Mouse (Mus musculus) liver, embryonic 15.5 days (tissue): ENCODE measurements around the gene Ccdc167. TPM values are rescaled to one million over a fixed set of nuclear protein-coding genes. Genes with fewer than 3 reads are reported as not detected.
"Not testable (repeated sequence)": the region's sequence is repeated elsewhere in the genome, so short reads cannot be mapped to it uniquely, and the experiment has no call there.

Experiments used
- ATAC-seq: fragments of 200-750 bp; cut with Nextera tagmentation; 2 replicates; pipeline ENCODE4 v1.8.0; 2017; ENCODE audit warnings: moderate number of reproducible peaks, mild to moderate bottlenecking, moderate library complexity; ENCODE audit not compliant: insufficient read depth
- H3K27ac ChIP-seq: fragments of 300-500 bp; sonication (generic); replicated peaks from 2 replicates; pipeline ENCODE4 v1.5.1; 2015; ENCODE audit warnings: mild to moderate bottlenecking, inconsistent platforms
- H3K27me3 ChIP-seq: fragments of 300-500 bp; sonication (generic); 2 replicates; pipeline ENCODE4 v1.6.1; 2015; ENCODE audit warnings: mild to moderate bottlenecking, inconsistent platforms
- H3K36me3 ChIP-seq: fragments of 300-500 bp; sonication (generic); replicated peaks from 2 replicates; pipeline ENCODE4 v1.6.1; 2015; ENCODE audit warnings: moderate library complexity, mild to moderate bottlenecking, inconsistent platforms
- H3K4me1 ChIP-seq: fragments of 300-500 bp; sonication (generic); replicated peaks from 2 replicates; pipeline ENCODE4 v1.6.1; 2015; ENCODE audit warnings: inconsistent platforms
- H3K4me2 ChIP-seq: fragments of 300-500 bp; sonication (generic); 2 replicates; pipeline ENCODE4 v1.6.1; 2015; ENCODE audit warnings: moderate library complexity, mild to moderate bottlenecking, inconsistent platforms
- H3K4me3 ChIP-seq: fragments of 300-500 bp; sonication (generic); replicated peaks from 2 replicates; pipeline ENCODE4 v1.5.1; 2015; ENCODE audit warnings: mild to moderate bottlenecking, inconsistent platforms
- H3K9ac ChIP-seq: fragments of 300-500 bp; sonication (generic); 2 replicates; pipeline ENCODE4 v1.6.1; 2015; ENCODE audit warnings: moderate library complexity, mild to moderate bottlenecking, inconsistent platforms
- H3K9me3 ChIP-seq: fragments of 300-500 bp; sonication (generic); replicated peaks from 2 replicates; pipeline ENCODE4 v1.6.1; 2016; ENCODE audit warnings: inconsistent platforms
- WGBS: fragments of 180-500 bp; shearing (Covaris S2); methylation state at CpG from one replicate; pipeline ENCODE4 v1.1.7; 2015; ENCODE audit warnings: mixed read lengths; ENCODE audit not compliant: insufficient replicate concordance; 5-methylcytosine and 5-hydroxymethylcytosine counted together
- polyA plus RNA-seq: library from polyadenylated mRNA; unstranded; fragments of >200 nt; fragmentation: Nextera tagmentation; extraction: Ambion mirVana; gene quantifications from 2 replicates; pipeline ENCODE4 v1.2.1, GENCODE M21; 2015

Ccdc167 gene
- polyA plus RNA-seq, 1 experiment from 2014 or later, result 5.3 TPM

GRCm38 (mm10) chr17:29718660-29719059 lies 1.8 kb upstream of the Ccdc167 start:
- 68% methylated on average over 8 of the region's 8 CpGs for WGBS

DNA sequence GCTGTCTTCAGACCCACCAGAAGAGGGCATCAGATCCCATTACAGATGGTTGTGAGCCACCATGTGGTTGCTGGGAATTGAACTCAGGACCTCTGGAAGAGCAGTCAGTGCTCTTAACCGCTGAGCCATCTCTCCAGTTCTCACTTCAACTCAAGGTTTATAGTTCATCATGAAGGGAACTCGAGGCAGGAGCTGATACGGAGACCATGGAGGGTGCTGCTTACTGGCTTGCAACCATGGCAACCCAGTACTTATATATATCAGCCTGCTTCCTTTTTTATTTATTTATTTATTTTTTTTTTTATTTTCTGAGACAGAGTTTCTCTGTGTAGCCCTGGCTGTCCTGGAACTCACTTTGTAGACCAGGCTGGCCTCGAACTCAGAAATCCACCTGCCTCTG lies 3.1 kb downstream of the Ccdc167 start:
- WGBS, result 81% methylated on average over 4 of the region's 4 CpGs
- H3K4me3 ChIP-seq, H3K27ac ChIP-seq, ATAC-seq, H3K4me2 ChIP-seq, H3K9me3 ChIP-seq, H3K9ac ChIP-seq, H3K27me3 ChIP-seq, H3K36me3 ChIP-seq: not testable (repeated sequence)
- peaks cover 39% of the 10 kb centered on the region for H3K4me1 ChIP-seq

More at GRCm38 (mm10) chr17:29718660-29719059, 1.8 kb upstream of the Ccdc167 start:
- no peak overlapping the region for H3K4me3 ChIP-seq
- H3K4me1 ChIP-seq, result peaks cover 18% of the 10 kb centered on the region
- no peak overlapping the region for H3K9ac ChIP-seq
- H3K36me3 ChIP-seq, result peaks cover 3% of the 10 kb centered on the region; the same call in 1 of the 2 replicates
- H3K27ac ChIP-seq, result no peak overlapping the region
- no peaks in the 10 kb centered on the region for H3K9me3 ChIP-seq
- H3K4me2 ChIP-seq, result no peak overlapping the region
- no peaks in the 10 kb centered on the region for H3K27me3 ChIP-seq
- ATAC-seq, result no peak

DNA sequence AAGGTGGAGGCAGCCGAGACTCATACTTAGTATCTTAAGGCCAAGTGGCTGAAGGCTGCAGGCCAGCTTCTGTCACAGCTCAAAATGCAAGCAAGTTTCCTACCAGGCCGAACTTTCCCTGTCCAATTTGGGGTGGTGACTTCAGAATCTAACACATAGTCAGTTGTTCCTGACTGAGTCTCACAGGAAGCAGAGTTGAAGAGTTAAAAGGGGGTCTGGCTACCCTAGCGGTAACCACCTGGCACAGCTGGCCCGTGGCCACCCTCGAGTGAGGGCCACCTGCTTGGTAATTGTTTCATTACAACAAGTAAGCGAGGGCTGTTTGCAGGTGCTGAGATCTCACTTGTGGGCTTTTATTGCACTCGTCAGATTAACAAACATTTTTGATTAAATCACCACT lies 4.3 kb downstream of the Ccdc167 start:
- H3K27ac ChIP-seq, result no peak overlapping the region
- no peaks in the 10 kb centered on the region for H3K9me3 ChIP-seq
- H3K4me3 ChIP-seq, result no peak overlapping the region
- H3K9ac ChIP-seq, result no peak overlapping the region
- H3K4me1 ChIP-seq, result peaks cover 46% of the 10 kb centered on the region
- 70% methylated on average over 7 of the region's 7 CpGs for WGBS
- H3K36me3 ChIP-seq, result peaks cover 3% of the 10 kb centered on the region; the same call in 1 of the 2 replicates
- H3K4me2 ChIP-seq, result no peak overlapping the region
- ATAC-seq, result no peak
- no peaks in the 10 kb centered on the region for H3K27me3 ChIP-seq

DNA sequence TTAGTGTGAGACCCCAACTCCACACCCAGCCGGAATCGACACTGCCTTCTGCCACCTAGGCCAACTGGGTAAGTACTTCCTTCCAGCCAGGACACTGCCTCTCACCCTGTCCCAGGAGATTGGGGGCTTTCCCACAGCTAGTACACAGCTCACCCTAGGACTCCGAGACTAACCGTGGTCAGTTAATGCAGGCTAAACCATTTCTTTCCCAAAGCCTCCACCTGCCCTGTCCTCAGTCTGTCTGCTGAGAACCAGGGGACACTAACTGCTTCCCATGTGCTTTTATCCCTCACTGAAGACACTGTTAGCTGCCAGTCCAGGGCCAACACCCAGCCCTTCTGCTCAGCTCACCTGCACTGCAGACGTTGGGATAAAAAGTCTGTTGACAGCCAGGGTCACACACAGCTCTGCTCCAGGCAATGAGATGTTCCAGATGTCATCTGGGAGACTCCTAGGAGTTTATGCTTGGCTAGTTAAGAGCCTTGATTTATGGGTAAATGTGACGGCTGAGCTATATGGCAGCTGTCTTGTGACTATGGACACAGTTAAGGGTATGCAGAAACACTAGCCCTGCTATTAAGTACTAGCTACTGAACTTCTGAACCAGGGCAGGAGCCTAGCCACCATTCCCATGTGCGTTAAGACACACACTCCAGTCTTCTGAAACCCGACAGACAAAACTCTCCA lies 5.0 kb downstream of the Ccdc167 start:
- H3K4me1 ChIP-seq, result peaks cover 41% of the 10 kb centered on the region
- no peaks in the 10 kb centered on the region for H3K9me3 ChIP-seq
- H3K4me3 ChIP-seq, result no peak overlapping the region
- ATAC-seq, result no peak
- H3K27me3 ChIP-seq, result no peaks in the 10 kb centered on the region
- 69% methylated on average over 8 of the region's 8 CpGs for WGBS
- H3K36me3 ChIP-seq, result peaks cover 3% of the 10 kb centered on the region; the same call in 1 of the 2 replicates
- no peak overlapping the region for H3K27ac ChIP-seq
- H3K4me2 ChIP-seq, result no peak overlapping the region
- H3K9ac ChIP-seq, result no peak overlapping the region

- no peaks in the 10 kb centered on the region for H3K27me3 ChIP-seq
- no peak for ATAC-seq
- no peak overlapping the region for H3K27ac ChIP-seq
- H3K4me1 ChIP-seq, result peaks cover 35% of the 10 kb centered on the region
- H3K9me3 ChIP-seq, result no peaks in the 10 kb centered on the region
- H3K4me2 ChIP-seq, result no peak overlapping the region
- WGBS, result 74% methylated on average over 19 of the region's 19 CpGs
- H3K36me3 ChIP-seq, result peaks cover 3% of the 10 kb centered on the region; the same call in 1 of the 2 replicates
- no peak overlapping the region for H3K4me3 ChIP-seq
- no peak overlapping the region for H3K9ac ChIP-seq
These were observed 5.6 kb downstream of the Ccdc167 start for GRCm38 (mm10) chr17:29711076-29711744.

- Histone ChIP-seq H3K36me3 (peaks cover 3% of the 10 kb centered on the region; the same call in 1 of the 2 replicates), H3K4me2 (no peak overlapping the region), H3K9me3 (no peaks in the 10 kb centered on the region), H3K9ac (no peak overlapping the region), H3K27me3 (no peaks in the 10 kb centered on the region), H3K4me3 (no peak overlapping the region), H3K27ac (no peak overlapping the region), H3K4me1 (peaks cover 30% of the 10 kb centered on the region)
- WGBS, result 69% methylated on average over 11 of the region's 11 CpGs
- no peak for ATAC-seq
These were observed 6.2 kb downstream of the Ccdc167 start for GRCm38 (mm10) chr17:29710562-29711044.

- Histone ChIP-seq H3K36me3 (peaks cover 16% of the 10 kb centered on the region), H3K4me3 (no peak overlapping the region), H3K9ac (no peak overlapping the region), H3K9me3 (no peaks in the 10 kb centered on the region), H3K4me2 (no peak overlapping the region), H3K27me3 (no peaks in the 10 kb centered on the region), H3K4me1 (peaks cover 34% of the 10 kb centered on the region), H3K27ac (no peak overlapping the region)
- 46% methylated on average over 5 of the region's 5 CpGs for WGBS
- peak; percentile 40; the same call in 1 of the 2 replicates for ATAC-seq
These were observed 8.1 kb downstream of the Ccdc167 start for GRCm38 (mm10) chr17:29708783-29709182.

DNA sequence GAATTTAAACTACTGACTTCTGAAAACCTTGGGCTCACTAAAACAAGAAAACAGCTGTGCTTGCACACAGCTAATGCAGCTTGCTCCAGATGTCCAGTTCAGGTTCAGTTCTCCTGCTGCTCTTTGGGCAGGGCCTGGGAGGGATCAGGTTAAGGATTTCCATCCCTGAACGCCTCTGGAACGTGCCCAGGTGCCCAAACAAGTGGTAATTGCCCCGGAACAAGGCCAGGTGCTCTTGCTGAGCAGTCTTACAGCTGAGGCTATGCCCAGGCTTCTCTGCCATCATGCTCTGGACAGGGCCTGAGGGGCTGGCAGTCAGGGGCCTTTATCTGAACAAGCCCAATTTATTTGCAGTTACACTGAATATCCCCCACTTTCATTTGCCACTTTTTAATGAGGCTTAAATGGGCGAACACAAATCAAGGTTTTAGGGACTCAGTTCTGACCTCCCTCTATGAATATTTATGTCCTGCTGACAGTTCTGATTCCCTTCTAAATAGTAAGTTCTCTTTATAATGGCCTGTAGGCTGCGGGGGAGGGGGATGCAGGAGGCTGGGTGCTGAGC lies 9.8 kb downstream of the Ccdc167 start:
- 68% methylated on average over 5 of the region's 5 CpGs for WGBS

DNA sequence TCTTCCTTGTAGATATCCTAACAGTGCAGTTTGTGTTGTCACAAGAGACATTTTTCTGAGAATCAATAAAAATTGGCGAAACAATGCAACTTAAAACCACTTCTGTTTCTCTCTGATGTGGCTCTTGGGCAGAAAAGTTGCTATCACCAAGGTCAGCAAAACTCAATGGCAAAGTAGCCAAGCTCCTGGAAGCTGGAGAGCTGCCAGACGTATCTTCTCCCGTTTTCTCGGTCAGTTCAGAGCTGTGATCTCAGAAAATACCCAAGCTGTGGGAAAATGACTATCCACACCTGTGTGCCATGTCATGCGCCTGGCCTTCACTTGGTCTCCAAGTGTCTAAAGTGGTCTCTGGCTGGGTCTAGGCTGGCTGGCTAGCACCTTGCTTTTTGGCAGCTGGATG lies 11.0 kb downstream of the Ccdc167 start:
- WGBS, result 74% methylated on average over 5 of the region's 5 CpGs

More for the DNA sequence above, 9.8 kb downstream of the Ccdc167 start:
- H3K4me1 ChIP-seq, result peaks cover 34% of the 10 kb centered on the region
- no peak for ATAC-seq
- H3K27me3 ChIP-seq, result no peaks in the 10 kb centered on the region
- no peak overlapping the region for H3K4me2 ChIP-seq
- H3K27ac ChIP-seq, result no peak overlapping the region
- no peak overlapping the region for H3K9ac ChIP-seq
- no peak overlapping the region for H3K4me3 ChIP-seq
- no peaks in the 10 kb centered on the region for H3K9me3 ChIP-seq
- peaks cover 33% of the 10 kb centered on the region for H3K36me3 ChIP-seq

GRCm38 (mm10) chr17:29704781-29705180 lies 12.1 kb downstream of the Ccdc167 start:
- no peak overlapping the region for H3K4me3 ChIP-seq
- H3K36me3 ChIP-seq, result peaks cover 56% of the 10 kb centered on the region

More for the DNA sequence above, 11.0 kb downstream of the Ccdc167 start:
- Histone ChIP-seq H3K36me3 (peaks cover 45% of the 10 kb centered on the region), H3K4me2 (no peak overlapping the region), H3K9ac (no peak overlapping the region), H3K4me1 (peaks cover 23% of the 10 kb centered on the region), H3K4me3 (no peak overlapping the region), H3K27ac (no peak overlapping the region), H3K27me3 (no peaks in the 10 kb centered on the region), H3K9me3 (no peaks in the 10 kb centered on the region)
- ATAC-seq, result no peak

More at GRCm38 (mm10) chr17:29704781-29705180, 12.1 kb downstream of the Ccdc167 start:
- ATAC-seq, result peak; percentile 23; the same call in 1 of the 2 replicates
- Histone ChIP-seq H3K27ac (no peak overlapping the region), H3K9me3 (no peaks in the 10 kb centered on the region), H3K4me1 (peaks cover 21% of the 10 kb centered on the region), H3K4me2 (no peak overlapping the region), H3K9ac (no peak overlapping the region), H3K27me3 (no peaks in the 10 kb centered on the region)
- WGBS, result 37% methylated on average over 3 of the region's 3 CpGs
